Mouse (Mus musculus) kidney, adult 18-20 months (tissue): ENCODE results near the gene Gtf3c4.
A peak's percentile ranks its signal among the peaks of the same experiment; 100 is the strongest.

Experiments used
- DNase-seq: peaks from one replicate; pipeline ENCODE4 v3.0.0; 2021

The Gtf3c4 gene

GRCm38 (mm10) chr2:28840222-28840951 lies at the start of gene Gtf3c4, which contains the start of gene Ddx31:
Gene Gtf3c4, minus strand, starts transcription at chr2:28840360.
Gene Ddx31, plus strand, starts transcription at chr2:28840406.
- peak; percentile 97 for DNase-seq

- no peak for DNase-seq
These were observed 44.8 kb upstream of the Gtf3c4 start for GRCm38 (mm10) chr2:28884914-28885313.

GRCm38 (mm10) chr2:28882826-28883485 lies 42.8 kb upstream of the Gtf3c4 start:
- no peak for DNase-seq

- no peak for DNase-seq
These were observed 41.9 kb upstream of the Gtf3c4 start for GRCm38 (mm10) chr2:28882047-28882446.

GRCm38 (mm10) chr2:28881275-28881674 lies 41.1 kb upstream of the Gtf3c4 start:
- no peak for DNase-seq

- no peak for DNase-seq
These were observed 35.4 kb upstream of the Gtf3c4 start for GRCm38 (mm10) chr2:28875554-28875953.

- DNase-seq: no peak
These were observed 27.3 kb upstream of the Gtf3c4 start for GRCm38 (mm10) chr2:28867495-28867894.

GRCm38 (mm10) chr2:28863857-28864256 lies 23.7 kb upstream of the Gtf3c4 start:
- DNase-seq: no peak

GRCm38 (mm10) chr2:28860678-28861423 lies 20.7 kb upstream of the Gtf3c4 start:
- no peak for DNase-seq

- DNase-seq: no peak
These were observed 19.1 kb upstream of the Gtf3c4 start for GRCm38 (mm10) chr2:28859303-28859702.

GRCm38 (mm10) chr2:28855773-28856172 lies 15.6 kb upstream of the Gtf3c4 start:
- no peak for DNase-seq

- no peak for DNase-seq
These were observed 12.4 kb upstream of the Gtf3c4 start for GRCm38 (mm10) chr2:28852594-28852993.

GRCm38 (mm10) chr2:28848879-28849278 lies 8.7 kb upstream of the Gtf3c4 start:
- DNase-seq: no peak

GRCm38 (mm10) chr2:28842042-28842441 lies 1.9 kb upstream of the Gtf3c4 start:
- DNase-seq: no peak

- DNase-seq: no peak
These were observed 499 bp downstream of the Gtf3c4 start for GRCm38 (mm10) chr2:28839501-28840221.

- DNase-seq: no peak
These were observed 3.8 kb downstream of the Gtf3c4 start for GRCm38 (mm10) chr2:28836181-28836940.

GRCm38 (mm10) chr2:28829265-28829664 lies 10.9 kb downstream of the Gtf3c4 start:
- DNase-seq: peak; percentile 15

GRCm38 (mm10) chr2:28818866-28819265 lies 21.3 kb downstream of the Gtf3c4 start:
- no peak for DNase-seq

GRCm38 (mm10) chr2:28810260-28811013 lies 29.7 kb downstream of the Gtf3c4 start:
- DNase-seq: no peak

GRCm38 (mm10) chr2:28808841-28809240 lies 31.3 kb downstream of the Gtf3c4 start:
- DNase-seq: no peak

- no peak for DNase-seq
These were observed 36.8 kb downstream of the Gtf3c4 start for GRCm38 (mm10) chr2:28803406-28803805.
